Mouse (Mus musculus) liver, postnatal 0 days (tissue): Measurements from ENCODE around the gene Ccdc93.

ENCODE experiments used
- CTCF ChIP-seq: sonication (generic); IDR thresholded peaks from 2 replicates; pipeline ENCODE4 v1.5.1; 2016; ENCODE audit warnings: antibody characterized with exemption, low read depth
- EP300 ChIP-seq: IDR thresholded peaks from 2 replicates; pipeline ENCODE4 v1.6.1; 2016; ENCODE audit warnings: antibody characterized with exemption, low read depth, mild to moderate bottlenecking

- TF ChIP-seq CTCF (no peak), EP300 (no peak)
These were observed 22.2 kb downstream of the Ccdc93 start for GRCm38 (mm10) chr1:121453053-121453452.
